Mouse (Mus musculus) kidney, embryonic 14.5 days (tissue): ENCODE results near the gene Tmprss11c. TPM values are rescaled to one million over a fixed set of nuclear protein-coding genes. Genes with fewer than 3 reads are reported as not detected.
"Not testable (repeated sequence)": the region's sequence is repeated elsewhere in the genome, so short reads cannot be mapped to it uniquely, and the experiment has no call there.

Experiments used
- ATAC-seq: fragments of 200-750 bp; cut with Nextera tagmentation; 2 replicates; pipeline ENCODE4 v1.8.0; 2017; ENCODE audit warnings: moderate number of reproducible peaks, mild to moderate bottlenecking, moderate TSS enrichment, moderate library complexity; ENCODE audit not compliant: low FRiP score, low TSS enrichment
- H3K27ac ChIP-seq: fragments of 300-500 bp; sonication (generic); 2 replicates; pipeline ENCODE4 v1.5.1; 2014; ENCODE audit warnings: low read depth, mild to moderate bottlenecking, low read length, moderate library complexity, mixed read lengths
- H3K27me3 ChIP-seq: fragments of 300-500 bp; sonication (generic); 2 replicates; pipeline ENCODE4 v1.6.1; 2014; ENCODE audit warnings: mild to moderate bottlenecking, low read length; ENCODE audit not compliant: control insufficient read depth, insufficient read depth
- H3K36me3 ChIP-seq: fragments of 300-500 bp; sonication (generic); 2 replicates; pipeline ENCODE4 v1.6.1; 2014; ENCODE audit warnings: low read length, mixed read lengths; ENCODE audit not compliant: control insufficient read depth, insufficient read depth
- H3K4me1 ChIP-seq: fragments of 300-500 bp; sonication (generic); 2 replicates; pipeline ENCODE4 v1.6.1; 2014; ENCODE audit warnings: low read length, mixed read lengths; ENCODE audit not compliant: control insufficient read depth, insufficient read depth
- H3K4me2 ChIP-seq: fragments of 300-500 bp; sonication (generic); replicated peaks from 2 replicates; pipeline ENCODE4 v1.6.1; 2014; ENCODE audit warnings: low read depth, mild to moderate bottlenecking, low read length
- H3K4me3 ChIP-seq: fragments of 300-500 bp; sonication (generic); 2 replicates; pipeline ENCODE4 v1.5.1; 2014; ENCODE audit warnings: mild to moderate bottlenecking, low read length
- H3K9ac ChIP-seq: fragments of 300-500 bp; sonication (generic); 2 replicates; pipeline ENCODE4 v1.6.1; 2014; ENCODE audit warnings: low read depth, mild to moderate bottlenecking, low read length, moderate library complexity
- H3K9me3 ChIP-seq: fragments of 300-500 bp; sonication (generic); 2 replicates; pipeline ENCODE4 v1.6.1; 2016; ENCODE audit warnings: low read length; ENCODE audit not compliant: control insufficient read depth
- WGBS: fragments of 180-500 bp; shearing (Covaris S2); extraction: QIAGEN DNeasy Blood & Tissue Kit; methylation state at CpG from one replicate; pipeline ENCODE4 v1.1.7; 2014; 5-methylcytosine and 5-hydroxymethylcytosine counted together
- polyA plus RNA-seq: library from polyadenylated mRNA; unstranded; fragments of >200 nt; fragmentation: Nextera tagmentation; extraction: Ambion mirVana; gene quantifications from 2 replicates; pipeline ENCODE4 v1.2.1, GENCODE M21; 2014

Gene Tmprss11c
- polyA plus RNA-seq: not detected in 2 replicates

DNA sequence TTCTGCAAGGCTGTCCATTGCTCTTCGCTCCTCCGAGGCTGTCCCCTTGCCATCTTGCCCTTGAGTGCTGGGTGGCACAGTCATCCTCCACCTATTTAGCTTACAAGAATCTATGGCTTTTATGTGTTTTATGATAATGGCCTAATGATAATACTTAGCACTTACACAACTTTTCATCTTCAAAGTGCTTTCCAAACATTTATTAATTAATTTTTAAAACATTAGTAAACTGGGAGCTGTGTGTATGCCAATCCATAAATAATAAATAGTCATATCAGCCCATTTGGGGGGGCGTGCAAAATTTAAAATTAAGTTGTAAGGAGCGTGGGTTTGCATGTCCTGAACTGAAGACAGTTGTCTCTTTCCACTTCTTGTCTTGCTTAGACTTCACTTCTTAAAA lies at the start of gene Tmprss11c:
Gene Tmprss11c (minus strand): TSS at position 101 of the 400 bp plus-strand sequence.
- Histone ChIP-seq H3K4me3 (no peak within 1 kb of the TSS), H3K9ac (no peak within 1 kb of the TSS), H3K27ac (no peak within 1 kb of the TSS), H3K27me3 (no peaks in the 10 kb centered on the region), H3K36me3 (no peaks in the 10 kb centered on the region), H3K9me3 (no peaks in the 10 kb centered on the region), H3K4me2 (no peak within 1 kb of the TSS), H3K4me1 (no peaks in the 10 kb centered on the region)
- 83% methylated on average over 4 of the region's 4 CpGs for WGBS
- ATAC-seq: no peak

DNA sequence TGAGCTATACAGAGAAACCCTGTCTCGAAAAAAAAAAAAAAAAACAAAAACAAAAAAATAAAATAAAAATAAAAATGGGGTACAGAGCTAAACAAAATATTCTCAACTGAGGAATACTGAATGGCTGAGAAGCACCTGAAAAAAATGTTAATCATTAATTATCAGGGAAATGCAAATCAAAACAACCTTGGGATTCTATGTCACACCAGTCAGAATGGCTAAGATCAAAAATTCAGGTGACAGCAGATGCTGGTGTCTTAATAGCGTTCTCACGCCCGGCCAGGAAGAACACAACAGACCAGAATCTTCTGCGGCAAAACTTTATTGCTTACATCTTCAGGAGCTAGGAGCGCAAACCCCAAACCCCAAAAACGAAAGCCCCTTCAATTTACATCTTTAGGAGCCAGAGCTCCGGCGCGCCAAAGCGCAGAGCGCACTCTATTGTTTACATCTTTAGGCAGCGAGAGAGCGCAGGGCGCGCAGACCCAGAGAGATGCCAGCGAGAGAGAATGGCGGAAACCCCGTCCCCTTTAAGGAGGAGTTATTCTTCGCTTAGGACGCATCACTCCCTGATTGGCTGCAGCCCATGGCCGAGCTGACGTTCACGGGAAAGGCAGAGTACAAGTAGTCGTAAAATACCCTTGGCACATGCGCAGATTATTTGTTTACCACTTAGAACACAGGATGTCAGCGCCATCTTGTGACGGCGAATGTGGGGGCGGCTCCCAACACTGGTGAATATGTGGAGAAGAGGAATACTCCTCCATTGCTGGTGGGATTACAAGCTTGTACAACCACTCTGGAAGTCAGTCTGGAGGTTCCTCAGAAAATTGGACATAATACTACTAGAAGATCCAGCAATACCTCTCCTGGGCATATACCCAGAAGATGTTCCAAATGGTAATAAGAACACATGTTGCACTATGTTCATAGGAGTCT lies 29.2 kb upstream of the Tmprss11c start:
- peak overlapping the region; percentile 30; the same call in 1 of the 2 replicates for H3K4me3 ChIP-seq
- H3K4me2 ChIP-seq, H3K27me3 ChIP-seq, H3K9me3 ChIP-seq, H3K36me3 ChIP-seq, H3K4me1 ChIP-seq, H3K27ac ChIP-seq, H3K9ac ChIP-seq: not testable (repeated sequence)
- peak; percentile 46; the same call in 1 of the 2 replicates for ATAC-seq
- 56% methylated on average over 26 of the region's 30 CpGs for WGBS

DNA sequence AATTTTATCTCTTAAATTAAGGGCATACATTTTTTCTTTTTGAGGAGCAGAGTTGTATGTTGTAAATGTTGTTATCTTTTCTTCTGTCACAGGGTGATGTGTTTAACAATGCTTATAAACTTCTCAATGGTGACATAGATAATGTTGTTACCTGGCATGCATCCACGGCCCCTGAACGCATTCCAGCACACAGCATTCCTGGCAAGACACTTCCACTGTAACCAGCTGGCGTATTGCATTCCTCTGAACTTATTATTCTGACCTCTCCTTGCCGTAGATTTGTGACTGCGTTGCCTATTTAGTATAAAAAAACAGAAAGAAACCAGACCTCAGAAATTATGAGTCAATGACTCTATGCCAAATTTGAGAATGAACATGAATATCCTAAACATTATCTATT lies 17.0 kb upstream of the Tmprss11c start:
- Histone ChIP-seq H3K27ac (no peak overlapping the region), H3K4me1 (no peaks in the 10 kb centered on the region), H3K9me3 (no peaks in the 10 kb centered on the region), H3K4me2 (no peak overlapping the region), H3K36me3 (no peaks in the 10 kb centered on the region), H3K27me3 (no peaks in the 10 kb centered on the region), H3K9ac (no peak overlapping the region), H3K4me3 (no peak overlapping the region)
- ATAC-seq: no peak
- 74% methylated on average over 5 of the region's 5 CpGs for WGBS

DNA sequence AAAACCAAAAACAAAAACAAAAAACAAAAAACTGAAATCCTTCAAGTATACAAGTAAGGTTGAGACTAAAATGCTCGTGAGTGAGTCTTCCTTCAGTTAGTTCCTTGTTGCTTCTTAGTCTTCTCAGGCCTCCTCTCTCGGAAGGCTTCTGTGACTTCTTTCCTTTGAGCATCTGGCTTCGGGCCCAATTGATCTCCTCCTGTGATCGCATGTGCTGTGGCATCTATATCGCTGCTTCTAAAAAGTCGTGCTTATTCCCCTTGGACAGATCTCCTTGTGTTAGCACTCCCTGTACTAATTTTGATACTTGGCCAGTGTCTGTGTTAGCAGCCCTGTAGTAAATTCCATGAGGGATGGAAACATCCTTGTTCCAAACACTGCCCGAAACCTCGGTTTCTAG lies 14.8 kb upstream of the Tmprss11c start:
- Histone ChIP-seq H3K4me2 (no peak overlapping the region), H3K9me3 (no peaks in the 10 kb centered on the region), H3K4me1 (no peaks in the 10 kb centered on the region), H3K27me3 (no peaks in the 10 kb centered on the region), H3K4me3 (no peak overlapping the region), H3K9ac (no peak overlapping the region), H3K36me3 (no peaks in the 10 kb centered on the region), H3K27ac (no peak overlapping the region)
- WGBS: 85% methylated on average over 8 of the region's 8 CpGs
- ATAC-seq: no peak

DNA sequence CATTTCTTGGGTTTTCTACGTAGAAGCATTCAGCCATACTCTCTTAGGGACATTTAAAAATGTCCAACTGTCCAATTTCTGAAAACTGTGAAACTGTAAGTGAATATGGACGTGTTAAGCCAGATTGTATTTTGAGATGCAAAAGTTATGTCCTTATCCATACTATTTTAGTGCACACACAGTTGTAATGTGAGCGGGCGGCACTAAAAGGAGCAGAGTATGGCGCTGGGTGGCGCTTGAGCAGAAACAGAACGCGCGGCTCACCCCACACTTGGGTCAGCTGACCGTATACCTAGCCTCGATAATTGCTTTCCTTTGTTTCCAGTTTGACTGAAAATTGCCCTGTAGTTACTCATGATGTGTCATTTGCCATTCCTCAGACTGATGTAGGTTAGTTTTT lies 42.5 kb downstream of the Tmprss11c start:
- no peak overlapping the region for H3K9ac ChIP-seq
- no peak overlapping the region for H3K4me2 ChIP-seq
- H3K27ac ChIP-seq: no peak overlapping the region
- WGBS: 94% methylated on average over 11 of the region's 11 CpGs
- no peak for ATAC-seq
- H3K4me3 ChIP-seq: no peak overlapping the region
- H3K27me3 ChIP-seq: no peaks in the 10 kb centered on the region
- H3K4me1 ChIP-seq: no peaks in the 10 kb centered on the region
- H3K9me3 ChIP-seq: no peaks in the 10 kb centered on the region
- no peaks in the 10 kb centered on the region for H3K36me3 ChIP-seq

DNA sequence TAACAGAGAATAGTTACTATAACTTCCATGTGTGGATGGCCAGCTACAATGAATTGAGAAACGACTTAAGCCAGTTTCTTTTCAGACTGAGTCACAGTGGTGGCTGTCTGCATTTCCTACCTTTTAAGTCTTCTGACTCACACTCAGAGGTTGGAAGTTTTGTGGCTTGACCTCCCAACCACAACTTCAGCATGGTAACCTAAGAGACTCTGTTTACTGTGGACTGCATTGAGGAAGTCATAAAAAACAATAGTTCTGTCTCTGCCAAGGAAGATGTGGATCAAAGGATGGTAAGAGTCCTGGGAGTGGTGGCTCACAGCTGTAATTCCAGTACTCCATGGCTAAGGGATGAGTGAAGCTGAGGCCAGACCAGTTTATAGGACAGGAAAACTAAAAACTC lies 44.2 kb downstream of the Tmprss11c start:
- no peaks in the 10 kb centered on the region for H3K4me1 ChIP-seq
- no peaks in the 10 kb centered on the region for H3K27me3 ChIP-seq
- no peak overlapping the region for H3K9ac ChIP-seq
- WGBS: 35% methylated on average over 1 of the region's 1 CpGs
- no peak overlapping the region for H3K27ac ChIP-seq
- no peaks in the 10 kb centered on the region for H3K9me3 ChIP-seq
- H3K4me2 ChIP-seq: no peak overlapping the region
- no peak for ATAC-seq
- no peak overlapping the region for H3K4me3 ChIP-seq
- H3K36me3 ChIP-seq: no peaks in the 10 kb centered on the region

DNA sequence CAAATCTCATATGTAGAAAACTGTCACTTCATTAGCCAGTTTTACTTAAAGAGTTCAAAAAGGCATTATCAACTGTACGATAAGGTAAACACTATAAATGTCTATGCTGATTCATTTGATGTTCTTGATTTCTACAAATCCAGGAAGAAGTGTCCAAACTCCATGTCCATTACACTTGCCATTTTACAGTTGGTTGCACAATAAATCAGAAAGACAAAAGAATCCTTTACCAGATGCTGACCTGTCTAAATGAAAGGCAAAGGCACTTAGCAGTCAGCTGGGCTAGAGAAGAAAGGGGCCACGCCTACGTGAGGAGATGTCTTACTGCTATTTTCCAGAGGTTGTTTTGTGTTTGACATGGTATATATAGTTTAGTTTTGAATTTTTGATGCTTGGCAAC lies 44.8 kb downstream of the Tmprss11c start:
- WGBS: 80% methylated on average over 3 of the region's 3 CpGs
- Histone ChIP-seq H3K9ac (no peak overlapping the region), H3K36me3 (no peaks in the 10 kb centered on the region), H3K27me3 (no peaks in the 10 kb centered on the region), H3K9me3 (no peaks in the 10 kb centered on the region), H3K4me3 (no peak overlapping the region), H3K4me1 (no peaks in the 10 kb centered on the region), H3K27ac (no peak overlapping the region), H3K4me2 (no peak overlapping the region)
- no peak for ATAC-seq

DNA sequence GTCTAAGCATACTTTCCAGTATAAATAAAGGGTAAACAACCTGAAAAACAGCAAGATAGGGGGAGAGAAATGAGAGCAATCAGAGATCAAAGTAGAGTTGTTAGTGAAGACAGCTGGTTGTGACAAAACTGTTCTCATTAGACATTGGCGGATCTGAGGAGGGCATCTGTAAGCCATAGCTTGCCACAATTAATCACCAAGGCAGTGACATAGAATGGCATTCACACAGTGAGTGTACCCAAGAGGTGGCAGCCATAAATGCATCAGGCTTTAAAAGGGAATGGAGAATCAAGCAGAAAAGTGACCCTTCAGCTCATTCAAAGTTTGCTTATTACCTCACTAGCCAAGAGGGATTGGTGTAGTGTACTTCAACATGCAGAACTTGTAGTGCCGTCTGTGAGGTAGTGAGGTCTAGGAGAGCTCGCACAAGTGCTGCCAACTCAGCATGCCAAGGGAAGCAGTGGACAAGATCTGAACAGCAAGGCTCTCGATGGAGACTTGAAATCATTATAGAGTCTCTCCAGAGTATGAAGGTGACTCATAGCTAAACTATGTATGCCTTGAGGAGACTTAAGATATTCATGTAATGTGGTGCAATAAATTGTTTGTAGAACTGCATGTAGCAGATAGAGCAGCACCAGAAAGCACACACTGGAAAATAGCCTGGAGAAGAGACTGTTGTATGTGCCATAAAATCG lies 61.8 kb downstream of the Tmprss11c start:
- Histone ChIP-seq H3K27ac (no peak overlapping the region), H3K4me2 (no peak overlapping the region), H3K36me3 (no peaks in the 10 kb centered on the region), H3K4me1 (no peaks in the 10 kb centered on the region), H3K27me3 (no peaks in the 10 kb centered on the region), H3K9ac (no peak overlapping the region), H3K9me3 (no peaks in the 10 kb centered on the region), H3K4me3 (no peak overlapping the region)
- no peak for ATAC-seq
- 77% methylated on average over 5 of the region's 5 CpGs for WGBS

DNA sequence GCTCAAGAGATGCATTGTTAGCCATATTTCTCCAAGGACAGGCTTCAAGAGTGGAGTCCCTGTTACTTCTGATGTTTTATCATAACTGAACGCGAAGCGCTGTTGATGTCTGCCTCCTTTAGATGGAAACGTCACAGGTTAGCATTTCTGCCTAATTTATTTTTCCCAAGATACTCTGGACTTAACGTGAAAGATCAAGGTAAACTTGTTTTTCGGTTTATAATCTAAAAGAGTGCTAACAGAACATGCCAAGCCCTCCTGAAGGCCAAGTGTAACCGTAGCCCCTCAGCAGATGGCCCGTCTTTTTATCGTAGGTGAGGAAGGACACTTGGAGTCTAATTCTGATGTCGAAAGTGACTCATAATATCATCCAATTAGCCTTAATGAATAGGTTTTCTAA lies 91.3 kb downstream of the Tmprss11c start, which contains the start of gene Gnrhr:
Gene Gnrhr (minus strand): TSS at position 101 of the 400 bp plus-strand sequence.
- H3K27me3 ChIP-seq: no peaks in the 10 kb centered on the region
- no peaks in the 10 kb centered on the region for H3K36me3 ChIP-seq
- H3K4me2 ChIP-seq: no peak within 1 kb of the TSS
- no peak within 1 kb of the TSS for H3K27ac ChIP-seq
- no peak for ATAC-seq
- no peak within 1 kb of the TSS for H3K9ac ChIP-seq
- no peaks in the 10 kb centered on the region for H3K9me3 ChIP-seq
- H3K4me3 ChIP-seq: no peak within 1 kb of the TSS
- no peaks in the 10 kb centered on the region for H3K4me1 ChIP-seq
- 92% methylated on average over 10 of the region's 10 CpGs for WGBS
